Mouse (Mus musculus) right cerebral cortex, postnatal 14 days (tissue): ENCODE results near the gene Fubp1.

Experiments used
- DNase-seq: peaks from one replicate; pipeline ENCODE4 v3.0.0; 2022

The Fubp1 gene

GRCm38 (mm10) chr3:152209967-152210634 lies at the start of gene Fubp1, which contains the start of gene Dnajb4:
TSS of gene Fubp1 (plus strand) at chr3:152210422.
TSS of gene Dnajb4 (minus strand) at chr3:152210302.
- DNase-seq, result peak; percentile 100

DNA sequence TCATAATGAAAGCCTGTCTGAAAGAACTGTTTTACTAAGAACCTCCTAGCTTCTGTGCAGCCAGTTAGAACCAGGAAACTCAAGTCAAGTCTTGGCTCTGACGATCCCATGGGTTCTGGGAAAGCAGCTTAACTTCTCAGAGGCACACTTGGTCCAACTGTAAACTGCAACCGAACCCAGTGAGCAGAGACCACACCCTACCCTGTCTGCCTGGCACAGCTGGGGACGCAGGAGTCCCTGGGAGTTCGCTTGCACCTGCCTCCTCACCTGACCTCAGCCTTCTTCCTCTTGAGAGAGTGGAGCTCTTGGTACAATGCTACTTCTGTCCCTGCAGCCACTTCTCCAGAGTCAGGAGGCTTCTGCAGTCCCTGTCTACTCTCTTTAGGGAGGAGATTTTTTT lies 49.6 kb upstream of the Fubp1 start:
- DNase-seq, result no peak

GRCm38 (mm10) chr3:152163320-152163719 lies 46.9 kb upstream of the Fubp1 start:
- no peak for DNase-seq

DNA sequence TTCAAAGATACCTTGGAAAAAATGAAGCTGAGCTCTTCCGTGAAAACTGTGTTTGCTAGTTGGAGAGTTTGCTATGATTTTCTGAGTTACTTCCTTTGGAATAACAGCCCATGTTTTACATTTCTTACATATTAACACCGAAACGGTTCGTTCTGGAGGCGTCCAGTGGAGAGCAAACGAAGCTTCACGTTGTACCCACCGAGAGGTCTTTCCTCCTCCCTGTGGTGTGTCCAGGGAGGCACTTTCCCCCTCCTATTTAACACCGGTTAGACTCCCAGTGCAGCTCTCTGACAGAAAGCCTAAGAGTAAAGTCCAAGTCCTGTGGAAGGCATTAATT lies 45.2 kb upstream of the Fubp1 start:
- no peak for DNase-seq

DNA sequence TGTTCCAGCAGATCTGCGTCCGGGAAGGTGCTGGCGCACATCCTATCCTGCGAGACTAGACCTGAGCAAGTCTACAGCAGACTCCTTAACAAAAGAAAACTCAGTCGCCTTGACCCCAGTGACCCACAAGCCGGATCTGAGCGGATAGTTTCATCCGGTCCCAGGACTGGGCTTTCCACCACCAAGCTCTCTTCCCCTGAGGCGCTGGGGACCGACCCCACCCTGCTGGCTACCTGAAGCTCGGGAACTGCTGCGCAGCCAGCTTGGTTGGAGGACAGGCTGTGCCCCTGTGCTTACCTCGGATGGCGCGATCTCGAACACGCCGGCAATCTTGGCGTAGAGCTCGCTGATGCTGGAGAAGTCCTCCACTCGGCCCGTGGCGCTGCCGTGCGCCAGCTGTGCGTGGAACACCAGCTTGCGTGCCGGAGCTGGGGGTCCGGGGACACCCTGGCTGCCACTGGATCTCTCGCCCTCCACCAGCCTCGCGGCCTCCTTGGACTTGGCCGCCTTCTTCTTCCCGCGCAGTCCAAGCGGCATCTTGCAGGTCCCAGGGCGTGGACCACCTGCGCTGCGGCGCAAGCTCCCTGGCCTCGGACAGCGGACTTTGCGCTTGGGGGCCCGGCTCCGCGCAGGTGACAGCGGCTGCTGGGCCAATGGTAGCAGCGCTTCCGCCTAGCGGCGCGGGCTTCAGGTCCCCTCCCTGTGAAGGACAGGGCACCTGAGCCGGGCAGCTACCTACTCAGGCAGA lies 44.7 kb upstream of the Fubp1 start:
- peak; percentile 33 for DNase-seq

DNA sequence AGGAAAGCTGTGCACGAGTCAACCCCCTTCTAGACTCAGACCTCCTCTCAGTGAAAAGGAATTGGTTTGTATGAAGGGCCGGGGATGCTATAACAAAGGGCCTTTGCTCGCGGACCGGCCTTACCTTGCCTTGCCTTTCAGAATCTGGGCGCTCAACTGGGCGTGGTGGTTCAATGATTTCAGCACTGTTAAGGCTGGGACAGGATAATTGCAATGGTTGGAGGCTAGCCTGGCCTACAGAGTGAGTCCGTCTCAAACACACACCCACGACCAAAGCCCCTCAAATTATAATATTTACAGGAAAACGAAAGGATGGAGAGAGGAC lies 44.2 kb upstream of the Fubp1 start, which contains the start of gene Gipc2:
Gene Gipc2, minus strand, starts transcription at position 132 of the 325 bp plus-strand sequence.
- no peak for DNase-seq

GRCm38 (mm10) chr3:152166699-152167451 lies 43.3 kb upstream of the Fubp1 start:
- no peak for DNase-seq

- DNase-seq, result no peak
Observed at GRCm38 (mm10) chr3:152168007-152168406, 42.2 kb upstream of the Fubp1 start.

DNA sequence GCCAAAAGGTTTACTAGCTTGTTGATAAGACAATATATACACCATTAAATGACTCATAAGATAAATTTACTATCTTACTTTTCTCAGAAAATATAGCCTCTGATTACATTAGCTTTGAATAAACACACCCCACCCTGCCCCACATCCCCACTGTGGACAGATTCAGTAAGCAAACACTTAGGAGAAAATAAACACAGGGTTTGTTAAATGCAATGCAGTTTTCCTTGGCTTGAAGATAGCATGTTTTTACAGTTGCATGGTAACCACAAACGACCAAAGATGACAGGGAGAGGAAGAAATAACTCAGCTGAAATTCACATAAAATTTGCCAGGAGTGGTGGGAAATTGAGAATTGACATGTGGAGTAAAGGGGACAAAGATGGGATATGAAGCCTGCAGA lies 39.8 kb upstream of the Fubp1 start:
- DNase-seq, result no peak

GRCm38 (mm10) chr3:152171236-152171635 lies 39.0 kb upstream of the Fubp1 start:
- DNase-seq, result no peak

DNA sequence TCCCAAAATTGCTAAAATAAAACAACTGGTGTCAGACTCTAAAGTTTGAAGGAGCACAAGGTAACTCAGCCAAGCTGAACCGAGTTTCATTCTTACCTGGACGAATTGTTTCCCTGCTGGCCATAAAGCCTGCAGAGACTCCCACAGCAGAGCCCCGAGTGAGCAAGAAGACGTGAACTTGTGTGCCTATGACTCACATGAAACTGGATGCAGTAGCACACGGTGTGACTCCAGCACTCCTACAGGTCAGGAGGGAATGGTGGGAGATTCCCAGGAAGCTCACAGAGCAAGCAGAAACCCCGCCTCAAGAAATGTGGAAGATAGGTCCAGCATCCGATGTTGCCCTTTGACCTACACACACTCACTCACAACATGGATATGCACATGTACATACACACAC lies 38.4 kb upstream of the Fubp1 start:
- no peak for DNase-seq

DNA sequence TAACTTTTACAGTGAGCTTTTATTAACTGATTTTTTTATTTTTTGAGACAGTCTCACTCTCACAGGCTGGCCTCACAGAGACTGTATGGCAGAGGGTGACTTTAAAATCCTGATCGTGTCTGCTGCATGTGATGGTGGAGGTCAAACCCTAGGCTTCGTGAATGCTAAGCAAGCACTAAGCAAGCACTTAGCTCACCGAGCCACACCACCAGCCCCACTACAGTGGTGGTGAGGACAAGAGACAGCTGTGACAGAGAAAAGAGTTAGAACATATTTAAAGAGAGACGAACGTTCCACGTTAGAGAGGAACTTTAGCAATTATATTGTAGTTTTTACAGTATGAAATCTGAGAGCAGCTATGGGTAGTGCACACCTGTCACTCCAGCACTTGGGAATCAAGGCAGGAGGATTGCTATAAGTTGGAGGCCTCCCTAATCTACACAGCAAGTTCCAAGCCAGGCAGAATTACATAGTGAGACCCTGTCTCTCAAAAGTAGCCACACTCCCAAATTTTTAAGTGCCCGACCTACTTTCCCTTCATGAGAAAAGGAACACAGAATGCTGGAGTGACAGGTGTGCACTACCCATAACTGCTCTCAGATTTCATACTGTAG lies 37.8 kb upstream of the Fubp1 start:
- no peak for DNase-seq

DNA sequence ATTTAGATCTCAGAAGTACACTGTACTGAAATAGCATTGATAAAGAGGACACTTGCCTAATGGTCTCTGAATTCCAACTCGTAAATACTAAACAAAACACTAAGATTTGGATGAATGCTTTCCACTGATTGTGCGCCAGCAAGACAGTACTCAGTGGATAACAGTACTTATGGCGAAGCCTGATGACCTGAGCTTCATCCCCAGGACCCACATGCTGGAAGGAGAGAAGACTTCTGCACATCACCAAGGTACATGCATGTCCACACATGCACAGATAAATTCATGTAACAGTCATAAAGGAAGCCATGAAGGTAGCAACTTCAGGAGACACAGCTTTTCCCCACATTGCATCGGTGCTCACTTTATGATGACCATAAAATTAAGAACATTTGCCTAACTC lies 31.4 kb upstream of the Fubp1 start:
- DNase-seq, result no peak

- no peak for DNase-seq
Observed at GRCm38 (mm10) chr3:152179285-152179684, 30.9 kb upstream of the Fubp1 start.

- no peak for DNase-seq
Observed at GRCm38 (mm10) chr3:152180624-152181023, 29.6 kb upstream of the Fubp1 start.

GRCm38 (mm10) chr3:152183522-152183921 lies 26.7 kb upstream of the Fubp1 start:
- no peak for DNase-seq

DNA sequence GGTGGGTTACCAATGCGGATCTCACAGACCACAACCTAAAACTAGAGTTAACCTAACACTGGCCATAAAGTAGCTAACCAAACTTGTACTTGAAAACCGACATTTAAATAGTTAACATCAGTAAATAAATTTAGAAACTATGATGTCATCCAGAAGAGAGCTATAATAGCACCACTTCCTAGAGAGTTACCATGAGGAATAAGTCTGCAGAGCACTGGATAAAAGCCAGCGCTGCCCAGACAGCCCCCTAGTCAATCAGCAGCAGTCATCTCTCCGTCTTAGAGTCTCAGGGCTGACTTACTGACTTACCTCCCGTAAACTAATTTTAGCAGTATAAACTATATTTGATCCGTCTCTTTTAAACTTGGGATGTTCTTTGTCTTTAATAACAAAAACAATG lies 24.1 kb upstream of the Fubp1 start:
- no peak for DNase-seq

GRCm38 (mm10) chr3:152189306-152189705 lies 20.9 kb upstream of the Fubp1 start:
- DNase-seq, result no peak

GRCm38 (mm10) chr3:152190679-152191477 lies 19.3 kb upstream of the Fubp1 start:
- no peak for DNase-seq

- DNase-seq, result no peak
Observed at GRCm38 (mm10) chr3:152191791-152192237, 18.4 kb upstream of the Fubp1 start.

DNA sequence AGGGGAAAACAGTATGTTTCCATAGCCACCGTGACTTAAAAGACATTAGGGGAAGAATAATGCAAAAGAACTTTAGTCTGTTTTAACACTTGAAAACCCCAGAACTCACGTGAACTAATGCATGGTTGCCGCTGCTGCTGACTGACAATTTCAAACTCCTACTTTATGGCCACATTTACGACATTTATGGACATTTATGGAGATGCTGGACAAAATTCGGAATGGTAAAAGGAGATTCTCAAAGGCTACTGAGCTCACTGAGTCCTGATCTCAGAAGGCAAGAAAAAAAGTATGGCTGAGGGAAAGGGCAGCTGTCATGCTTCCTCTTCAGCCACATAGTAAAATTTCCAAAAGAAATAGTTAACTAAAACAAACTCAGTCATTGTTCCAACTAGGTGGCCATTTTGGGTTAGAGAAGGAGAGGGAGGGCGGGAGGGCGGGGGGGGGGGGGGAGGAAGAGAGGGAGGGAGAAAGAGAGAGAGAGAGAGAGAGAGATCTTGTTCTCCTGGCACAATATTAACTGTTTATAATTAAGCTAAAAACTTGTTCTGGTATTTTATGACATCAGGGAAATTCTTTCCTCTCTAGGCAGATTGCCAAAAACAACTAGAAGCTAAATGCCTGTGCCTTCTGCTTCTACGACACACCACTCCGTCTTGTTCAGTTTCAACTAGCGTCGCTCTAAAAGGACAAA lies 17.8 kb upstream of the Fubp1 start:
- no peak for DNase-seq

DNA sequence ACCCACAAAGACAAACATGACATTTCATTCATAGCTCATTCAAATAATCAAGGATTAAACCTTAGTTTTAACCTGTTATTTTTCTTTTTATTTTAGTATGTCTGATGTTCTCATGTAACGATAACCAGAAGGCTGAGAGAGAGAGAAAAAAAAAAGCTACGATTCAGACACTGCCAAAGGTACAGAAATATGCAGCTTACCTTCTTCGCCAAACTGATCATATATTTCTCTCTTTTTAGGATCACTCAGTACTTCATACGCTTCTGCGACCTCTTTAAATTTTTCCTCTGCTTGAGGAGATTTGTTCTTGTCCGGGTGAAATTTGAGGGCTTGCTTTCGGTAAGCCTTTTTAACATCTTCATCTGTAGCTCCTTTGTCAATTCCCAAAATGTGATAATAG lies 17.0 kb upstream of the Fubp1 start:
- no peak for DNase-seq
